Mouse (Mus musculus): ENCODE results near the gene Gm47959.

DNA sequence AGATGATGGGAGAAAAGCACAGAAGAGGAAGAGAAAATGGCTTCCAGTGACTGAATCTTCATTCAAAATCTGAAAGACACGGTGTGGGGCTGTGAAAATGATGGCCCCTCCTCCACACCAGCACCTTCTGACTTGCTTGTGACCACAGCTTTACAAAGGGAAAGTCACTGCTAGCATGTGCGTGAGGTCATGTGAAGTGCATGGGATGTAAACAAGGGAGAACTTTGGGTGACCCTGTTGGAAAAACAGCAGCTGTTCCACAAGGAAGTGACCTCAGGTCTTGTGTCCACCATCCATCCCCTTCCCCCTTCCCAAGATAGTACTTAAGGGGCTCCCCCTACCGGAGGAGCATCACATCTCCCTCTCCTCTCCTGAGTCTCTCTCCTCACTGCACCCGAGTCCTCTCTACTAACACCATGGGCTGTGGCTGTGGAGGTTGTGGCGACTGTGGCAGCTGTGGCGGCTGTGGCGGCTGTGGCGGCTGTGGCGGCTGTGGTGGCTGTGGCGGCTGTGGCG, 40.4 kb upstream of the Gm47959 start, which contains the start of gene Gm47955:
- TF ChIP-seq CTCF (IDR thresholded peaks at IDR 0.05; ENCODE audit: low read depth) (no peak), EP300 (IDR thresholded peaks at IDR 0.05; ENCODE audit: low read depth) (no peak)
